Mouse (Mus musculus) neural tube, embryonic 15.5 days (tissue): ENCODE results near the gene Fam114a1. TPM values are rescaled to one million over a fixed set of nuclear protein-coding genes. Genes with fewer than 3 reads are reported as not detected.

Experiments used
- ATAC-seq: fragments of 200-750 bp; cut with Nextera tagmentation; 2 replicates; pipeline ENCODE4 v1.8.0; 2017; ENCODE audit warnings: mild to moderate bottlenecking, moderate TSS enrichment, moderate library complexity; ENCODE audit not compliant: low FRiP score
- H3K27ac ChIP-seq: fragments of 300-500 bp; sonication (generic); replicated peaks from 2 replicates; pipeline ENCODE4 v1.5.1; 2015; ENCODE audit warnings: mild to moderate bottlenecking, inconsistent platforms
- H3K27me3 ChIP-seq: fragments of 300-500 bp; sonication (generic); replicated peaks from 2 replicates; pipeline ENCODE4 v1.6.1; 2015; ENCODE audit warnings: inconsistent platforms
- H3K36me3 ChIP-seq: fragments of 300-500 bp; sonication (generic); 2 replicates; pipeline ENCODE4 v1.6.1; 2015; ENCODE audit warnings: inconsistent platforms
- H3K4me1 ChIP-seq: fragments of 300-500 bp; sonication (generic); 2 replicates; pipeline ENCODE4 v1.6.1; 2015; ENCODE audit warnings: inconsistent platforms
- H3K4me2 ChIP-seq: fragments of 300-500 bp; sonication (generic); 2 replicates; pipeline ENCODE4 v1.6.1; 2015; ENCODE audit warnings: inconsistent platforms, mild to moderate bottlenecking, moderate library complexity
- H3K4me3 ChIP-seq: fragments of 300-500 bp; sonication (generic); replicated peaks from 2 replicates; pipeline ENCODE4 v1.5.1; 2015; ENCODE audit warnings: mild to moderate bottlenecking, inconsistent platforms
- H3K9ac ChIP-seq: fragments of 300-500 bp; sonication (generic); replicated peaks from 2 replicates; pipeline ENCODE4 v1.6.1; 2015; ENCODE audit warnings: mild to moderate bottlenecking, inconsistent platforms
- H3K9me3 ChIP-seq: fragments of 300-500 bp; sonication (generic); replicated peaks from 2 replicates; pipeline ENCODE4 v1.6.1; 2016; ENCODE audit warnings: inconsistent platforms
- WGBS: fragments of 180-500 bp; shearing (Covaris S2); methylation state at CpG from one replicate; pipeline ENCODE4 v1.1.7; 2015; ENCODE audit warnings: mixed read lengths; 5-methylcytosine and 5-hydroxymethylcytosine counted together
- polyA plus RNA-seq: library from polyadenylated mRNA; unstranded; fragments of >200 nt; fragmentation: Nextera tagmentation; extraction: Ambion mirVana; gene quantifications from 2 replicates; pipeline ENCODE4 v1.2.1, GENCODE M21; 2015

The Fam114a1 gene
- 10.9 and 15.0 TPM in 2 replicates for polyA plus RNA-seq

- no peaks in the 10 kb centered on the region for H3K9me3 ChIP-seq
- peak; percentile 66 for ATAC-seq
- H3K36me3 ChIP-seq = no peaks in the 10 kb centered on the region
- 2% methylated on average over 67 of the region's 68 CpGs for WGBS
- peak within 1 kb of the TSS; percentile 98 for H3K4me2 ChIP-seq
- peaks cover 18% of the 10 kb centered on the region for H3K27me3 ChIP-seq
- peak within 1 kb of the TSS; percentile 57 for H3K4me3 ChIP-seq
- peaks cover 15% of the 10 kb centered on the region for H3K4me1 ChIP-seq
- H3K9ac ChIP-seq = peak within 1 kb of the TSS; percentile 53
- H3K27ac ChIP-seq = peak within 1 kb of the TSS; percentile 48
Observed at GRCm38 (mm10) chr5:64969861-64970771, at the start of gene Fam114a1. Fam114a1 (plus strand) TSS chr5:64970071.

- no peaks in the 10 kb centered on the region for H3K9me3 ChIP-seq
- 92% methylated on average over 5 of the region's 5 CpGs for WGBS
Observed at GRCm38 (mm10) chr5:64922891-64923381, 46.9 kb upstream of the Fam114a1 start.

GRCm38 (mm10) chr5:64932215-64932614 is 37.7 kb upstream of the Fam114a1 start:
- no peaks in the 10 kb centered on the region for H3K9me3 ChIP-seq
- no peak overlapping the region for H3K4me3 ChIP-seq
- H3K36me3 ChIP-seq = no peaks in the 10 kb centered on the region
- no peaks in the 10 kb centered on the region for H3K27me3 ChIP-seq
- no peak overlapping the region for H3K27ac ChIP-seq
- H3K9ac ChIP-seq = no peak overlapping the region
- WGBS = 56% methylated on average over 3 of the region's 3 CpGs
- no peak for ATAC-seq
- H3K4me2 ChIP-seq = no peak overlapping the region
- H3K4me1 ChIP-seq = no peaks in the 10 kb centered on the region

More at GRCm38 (mm10) chr5:64922891-64923381, 46.9 kb upstream of the Fam114a1 start:
- Histone ChIP-seq H3K4me2 (no peak overlapping the region), H3K27me3 (no peaks in the 10 kb centered on the region), H3K36me3 (no peaks in the 10 kb centered on the region), H3K4me1 (no peaks in the 10 kb centered on the region), H3K4me3 (no peak overlapping the region), H3K27ac (no peak overlapping the region), H3K9ac (no peak overlapping the region)
- ATAC-seq = no peak

- Histone ChIP-seq H3K27me3 (no peaks in the 10 kb centered on the region), H3K9ac (no peak overlapping the region), H3K4me2 (no peak overlapping the region), H3K36me3 (no peaks in the 10 kb centered on the region), H3K4me3 (no peak overlapping the region), H3K4me1 (no peaks in the 10 kb centered on the region), H3K27ac (no peak overlapping the region), H3K9me3 (no peaks in the 10 kb centered on the region)
- WGBS = 93% methylated on average over 15 of the region's 15 CpGs
- no peak for ATAC-seq
Observed at GRCm38 (mm10) chr5:64932775-64933174, 37.1 kb upstream of the Fam114a1 start.

- 90% methylated on average over 5 of the region's 5 CpGs for WGBS
- Histone ChIP-seq H3K9ac (no peak overlapping the region), H3K36me3 (no peaks in the 10 kb centered on the region), H3K27ac (no peak overlapping the region), H3K4me1 (no peaks in the 10 kb centered on the region), H3K4me2 (no peak overlapping the region), H3K27me3 (no peaks in the 10 kb centered on the region), H3K9me3 (no peaks in the 10 kb centered on the region), H3K4me3 (no peak overlapping the region)
- no peak for ATAC-seq
Observed at GRCm38 (mm10) chr5:64951486-64951885, 18.4 kb upstream of the Fam114a1 start.

GRCm38 (mm10) chr5:64954931-64955330 is 14.9 kb upstream of the Fam114a1 start:
- Histone ChIP-seq H3K4me1 (no peaks in the 10 kb centered on the region), H3K4me2 (no peak overlapping the region), H3K9ac (no peak overlapping the region), H3K27ac (no peak overlapping the region), H3K4me3 (no peak overlapping the region), H3K36me3 (no peaks in the 10 kb centered on the region), H3K27me3 (no peaks in the 10 kb centered on the region), H3K9me3 (no peaks in the 10 kb centered on the region)
- WGBS = 87% methylated on average over 8 of the region's 8 CpGs
- ATAC-seq = no peak

- WGBS = 75% methylated on average over 22 of the region's 22 CpGs
- Histone ChIP-seq H3K4me1 (no peaks in the 10 kb centered on the region), H3K36me3 (no peaks in the 10 kb centered on the region), H3K9me3 (no peaks in the 10 kb centered on the region), H3K27me3 (no peaks in the 10 kb centered on the region), H3K4me2 (no peak overlapping the region), H3K4me3 (no peak overlapping the region), H3K9ac (no peak overlapping the region), H3K27ac (no peak overlapping the region)
- ATAC-seq = no peak
Observed at GRCm38 (mm10) chr5:64958991-64959842, 10.7 kb upstream of the Fam114a1 start.

GRCm38 (mm10) chr5:64959843-64960230 is 10.0 kb upstream of the Fam114a1 start, which contains the start of gene Tlr6:
Tlr6 (minus strand) TSS chr5:64960097.
- ATAC-seq = no peak
- H3K9ac ChIP-seq = no peak within 1 kb of the TSS
- H3K4me3 ChIP-seq = no peak within 1 kb of the TSS
- 84% methylated on average over 13 of the region's 13 CpGs for WGBS
- no peaks in the 10 kb centered on the region for H3K4me1 ChIP-seq
- no peaks in the 10 kb centered on the region for H3K36me3 ChIP-seq
- H3K27me3 ChIP-seq = no peaks in the 10 kb centered on the region
- no peak within 1 kb of the TSS for H3K27ac ChIP-seq
- no peak within 1 kb of the TSS for H3K4me2 ChIP-seq
- H3K9me3 ChIP-seq = no peaks in the 10 kb centered on the region

- Histone ChIP-seq H3K4me2 (no peak overlapping the region), H3K9ac (no peak overlapping the region), H3K4me1 (no peaks in the 10 kb centered on the region), H3K9me3 (no peaks in the 10 kb centered on the region), H3K4me3 (no peak overlapping the region), H3K36me3 (no peaks in the 10 kb centered on the region), H3K27ac (no peak overlapping the region), H3K27me3 (no peaks in the 10 kb centered on the region)
- WGBS = 93% methylated on average over 13 of the region's 13 CpGs
- ATAC-seq = no peak
Observed at GRCm38 (mm10) chr5:64960857-64961391, 8.9 kb upstream of the Fam114a1 start.

GRCm38 (mm10) chr5:64963271-64963670 is 6.6 kb upstream of the Fam114a1 start:
- no peaks in the 10 kb centered on the region for H3K9me3 ChIP-seq
- no peak overlapping the region for H3K9ac ChIP-seq
- no peak for ATAC-seq
- no peaks in the 10 kb centered on the region for H3K36me3 ChIP-seq
- no peak overlapping the region for H3K4me2 ChIP-seq
- no peak overlapping the region for H3K27ac ChIP-seq
- 92% methylated on average over 5 of the region's 5 CpGs for WGBS
- no peaks in the 10 kb centered on the region for H3K4me1 ChIP-seq
- H3K27me3 ChIP-seq = no peaks in the 10 kb centered on the region
- no peak overlapping the region for H3K4me3 ChIP-seq

- Histone ChIP-seq H3K4me1 (no peaks in the 10 kb centered on the region), H3K36me3 (no peaks in the 10 kb centered on the region), H3K4me2 (no peak overlapping the region), H3K27ac (no peak overlapping the region), H3K9me3 (no peaks in the 10 kb centered on the region), H3K9ac (no peak overlapping the region), H3K4me3 (no peak overlapping the region), H3K27me3 (peaks cover under 1% of the 10 kb centered on the region; the same call in 1 of the 2 replicates)
- 92% methylated on average over 3 of the region's 3 CpGs for WGBS
- ATAC-seq = no peak
Observed at GRCm38 (mm10) chr5:64963735-64964134, 6.1 kb upstream of the Fam114a1 start.
